Mouse (Mus musculus): Measurements from ENCODE around the gene Ltbp1. TPM values are rescaled to one million over a fixed set of nuclear protein-coding genes. Genes with fewer than 3 reads are reported as not detected.

Ltbp1 gene
- total RNA-seq, 2 experiments from 2014 or later, result 8.2 to 8.4 TPM

GRCm38 (mm10) chr17:75252540-75252939, 247.2 kb downstream of the Ltbp1 start:
- no peak for DNase-seq (ENCODE audit: low spot score in 2 of 2)
- intact Hi-C loops (cut with DNase I), result no loop called here

GRCm38 (mm10) chr17:75254909-75255308, 249.5 kb downstream of the Ltbp1 start:
- no peak for DNase-seq (ENCODE audit: low spot score in 2 of 2)
- intact Hi-C loops (cut with DNase I), result no loop called here

GRCm38 (mm10) chr17:75255967-75256366, 250.6 kb downstream of the Ltbp1 start:
- intact Hi-C loops (cut with DNase I), result no loop called here
- DNase-seq (ENCODE audit: low spot score in 2 of 2), result no peak

- intact Hi-C loops (cut with DNase I), result no loop called here
- no peak for DNase-seq (ENCODE audit: low spot score in 2 of 2)
These were observed 253.1 kb downstream of the Ltbp1 start for GRCm38 (mm10) chr17:75258427-75258826.

GRCm38 (mm10) chr17:75263336-75263990, 258.1 kb downstream of the Ltbp1 start:
- intact Hi-C loops (cut with DNase I), result no loop called here
- no peak for DNase-seq (ENCODE audit: low spot score in 2 of 2)

GRCm38 (mm10) chr17:75268506-75268905, 263.1 kb downstream of the Ltbp1 start:
- intact Hi-C loops (cut with DNase I), result no loop called here

GRCm38 (mm10) chr17:75272446-75272845, 267.1 kb downstream of the Ltbp1 start:
- intact Hi-C loops (cut with DNase I), result no loop called here
- DNase-seq (ENCODE audit: low spot score in 2 of 2), result no peak

More at GRCm38 (mm10) chr17:75268506-75268905, 263.1 kb downstream of the Ltbp1 start:
- DNase-seq (ENCODE audit: low spot score in 2 of 2), result no peak

GRCm38 (mm10) chr17:75273272-75273671, 267.9 kb downstream of the Ltbp1 start:
- DNase-seq (ENCODE audit: low spot score in 2 of 2), result no peak
- intact Hi-C loops (cut with DNase I), result no loop called here

- intact Hi-C loops (cut with DNase I), result no loop called here
- DNase-seq (ENCODE audit: low spot score in 2 of 2), result no peak
These were observed 269.9 kb downstream of the Ltbp1 start for GRCm38 (mm10) chr17:75275302-75275701.

GRCm38 (mm10) chr17:75278106-75278505, 272.7 kb downstream of the Ltbp1 start:
- no peak for DNase-seq (ENCODE audit: low spot score in 2 of 2)
- intact Hi-C loops (cut with DNase I), result no loop called here

- intact Hi-C loops (cut with DNase I), result no loop called here
These were observed 273.2 kb downstream of the Ltbp1 start for GRCm38 (mm10) chr17:75278561-75278960.

GRCm38 (mm10) chr17:75281345-75281744, 276.0 kb downstream of the Ltbp1 start:
- intact Hi-C loops (cut with DNase I), result no loop called here

More at GRCm38 (mm10) chr17:75278561-75278960, 273.2 kb downstream of the Ltbp1 start:
- no peak for DNase-seq (ENCODE audit: low spot score in 2 of 2)

GRCm38 (mm10) chr17:75284876-75285708, 279.7 kb downstream of the Ltbp1 start:
- DNase-seq (ENCODE audit: low spot score in 2 of 2), result no peak
- intact Hi-C loops (cut with DNase I), result no loop called here

More at GRCm38 (mm10) chr17:75281345-75281744, 276.0 kb downstream of the Ltbp1 start:
- DNase-seq (ENCODE audit: low spot score in 2 of 2), result no peak

GRCm38 (mm10) chr17:75292986-75293385, 287.6 kb downstream of the Ltbp1 start:
- intact Hi-C loops (cut with DNase I), result no loop called here
- no peak for DNase-seq (ENCODE audit: low spot score in 2 of 2)

- intact Hi-C loops (cut with DNase I), result no loop called here
- no peak for DNase-seq (ENCODE audit: low spot score in 2 of 2)
These were observed 288.4 kb downstream of the Ltbp1 start for GRCm38 (mm10) chr17:75293725-75294124.

- no peak for DNase-seq (ENCODE audit: low spot score in 2 of 2)
- intact Hi-C loops (cut with DNase I), result no loop called here
These were observed 295.5 kb downstream of the Ltbp1 start for GRCm38 (mm10) chr17:75300908-75301307.

GRCm38 (mm10) chr17:75304807-75305420, 299.5 kb downstream of the Ltbp1 start:
- no peak for DNase-seq (ENCODE audit: low spot score in 2 of 2)
- intact Hi-C loops (cut with DNase I), result no loop called here

- DNase-seq (ENCODE audit: low spot score in 2 of 2), result no peak
- intact Hi-C loops (cut with DNase I), result no loop called here
These were observed 300.3 kb downstream of the Ltbp1 start for GRCm38 (mm10) chr17:75305714-75306113.

GRCm38 (mm10) chr17:75307070-75308011, 302.0 kb downstream of the Ltbp1 start:
- DNase-seq (ENCODE audit: low spot score in 2 of 2), result no peak
- intact Hi-C loops (cut with DNase I), result no loop called here
